Mouse (Mus musculus): ENCODE results near the gene Eps15.

DNA sequence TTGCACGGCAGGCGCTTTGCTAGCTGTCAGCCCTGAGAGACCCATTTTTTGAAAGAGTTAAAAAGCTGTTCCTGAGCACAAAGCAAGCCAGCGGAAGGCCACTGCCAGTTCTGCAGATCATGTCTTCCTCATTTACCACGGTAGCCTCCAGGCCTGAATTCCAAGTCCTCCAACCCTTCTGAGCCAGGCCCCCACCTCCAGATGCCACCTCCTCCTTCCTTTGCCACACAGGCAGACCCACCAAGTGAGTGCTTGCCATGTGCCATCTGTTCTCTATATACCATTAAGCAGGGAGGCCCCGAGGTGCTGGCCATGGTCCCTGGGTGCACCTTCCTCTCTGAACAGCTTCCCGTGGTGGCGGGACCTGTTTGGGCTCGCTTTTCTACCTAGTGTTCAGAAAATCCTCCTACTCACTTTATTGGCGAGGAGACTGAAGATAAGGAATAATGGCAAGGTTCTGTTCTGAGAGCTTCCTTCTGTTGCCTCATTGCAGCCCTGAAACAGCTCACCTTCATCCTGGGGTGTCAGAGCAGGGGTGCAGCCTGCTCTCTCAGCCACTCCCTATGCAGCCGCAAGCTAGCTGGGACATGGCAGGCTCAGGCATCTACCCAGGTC lies 120.4 kb downstream of the Eps15 start:
- TF ChIP-seq EP300 (IDR thresholded peaks at IDR 0.05; ENCODE audit: low read depth), result no peak
- TF ChIP-seq CTCF (IDR thresholded peaks at IDR 0.05; ENCODE audit: low read depth), result no peak

Measured in liver, embryonic 14.5 days (tissue).